ENCODE assay signal across 8 mouse cellular contexts in the genomic region with DNA sequence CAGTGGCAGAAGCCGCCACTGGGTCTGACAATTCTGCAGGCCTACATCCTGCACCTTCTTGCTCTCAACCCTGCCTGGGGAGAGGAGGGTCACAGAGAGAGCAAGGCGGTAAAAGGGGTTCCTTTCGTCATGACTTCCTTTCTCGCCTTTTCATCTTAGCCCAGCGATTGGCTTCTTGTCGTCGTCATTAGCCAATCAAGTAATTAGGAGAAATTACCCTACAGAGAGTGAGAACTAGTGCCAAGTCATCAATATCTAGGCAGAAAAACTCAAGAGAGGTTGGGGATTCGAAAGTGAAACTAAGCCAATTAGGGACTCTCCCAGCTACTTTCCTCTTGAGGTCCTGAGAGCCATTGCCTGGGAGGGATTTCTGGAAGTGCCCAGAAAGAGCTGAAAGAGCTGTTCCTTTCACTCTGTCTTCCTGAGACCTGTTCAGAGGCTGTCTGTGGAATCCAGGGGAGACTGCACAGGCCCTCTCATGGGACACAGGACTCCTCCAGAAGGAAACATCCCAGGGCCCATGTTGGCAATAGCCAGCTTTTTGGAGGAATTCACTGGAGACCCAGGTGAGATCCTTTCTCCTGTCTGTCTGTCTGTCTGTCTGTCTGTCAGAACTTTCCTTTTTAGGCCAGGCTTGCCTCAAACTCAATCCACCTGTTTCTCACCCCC. TPM values are rescaled to one million over a fixed set of nuclear protein-coding genes. Genes with fewer than 3 reads are reported as not detected.
DNase-seq lines count a peak whose midpoint lies in the region; ATAC-seq and TF ChIP-seq lines count a peak whose summit lies in the region.
"Not testable (repeated sequence)": the region's sequence is repeated elsewhere in the genome, so short reads cannot be mapped to it uniquely, and the experiment has no call there.

Gene Gm19684, plus strand, starts transcription at position 327 of the 669 bp plus-strand sequence.

- H3K4me1 ChIP-seq in heart, postnatal 0 days (ENCODE audit: control insufficient read depth, insufficient read depth); kidney, embryonic 14.5 days (ENCODE audit: control insufficient read depth, insufficient read depth, low read length); liver, embryonic 12.5 days; midbrain, embryonic 15.5 days; stomach, embryonic 14.5 days (ENCODE audit: control insufficient read depth, insufficient read depth, low read length): not testable (repeated sequence)

- not testable (repeated sequence) for TF ChIP-seq CTCF in heart, postnatal 0 days (IDR thresholded peaks at IDR 0.05; ENCODE audit: low read depth)

- peaks cover 19% of the 10 kb centered on the region for H3K27me3 ChIP-seq in heart, postnatal 0 days (ENCODE audit: control insufficient read depth, insufficient read depth, low read length)
- H3K27me3 ChIP-seq in kidney, embryonic 14.5 days (ENCODE audit: control insufficient read depth, insufficient read depth, low read length) = peaks cover 18% of the 10 kb centered on the region
- peaks cover 43% of the 10 kb centered on the region for H3K27me3 ChIP-seq in liver, embryonic 12.5 days (replicated peaks)
- peaks cover 25% of the 10 kb centered on the region for H3K27me3 ChIP-seq in midbrain, embryonic 15.5 days (replicated peaks)
- H3K27me3 ChIP-seq in stomach, embryonic 14.5 days (ENCODE audit: control insufficient read depth, insufficient read depth, low read length) = not testable (repeated sequence)

- H3K36me3 ChIP-seq in heart, postnatal 0 days (replicated peaks; ENCODE audit: control insufficient read depth, insufficient read depth, low read length); kidney, embryonic 14.5 days (ENCODE audit: control insufficient read depth, insufficient read depth, low read length); liver, embryonic 12.5 days; midbrain, embryonic 15.5 days (replicated peaks); stomach, embryonic 14.5 days (ENCODE audit: control insufficient read depth, insufficient read depth, low read length): not testable (repeated sequence)

- peak; percentile 95 for DNase-seq in CD4-positive, CD25-positive, alpha-beta regulatory T cell, adult 2 months (ENCODE audit: low read depth, low spot score)
- peak; percentile 42 to 58 for DNase-seq in adrenal gland, postnatal 36 days
- DNase-seq in fibroblast of lung, adult 2 months (ENCODE audit: low read depth) = peak; percentile 36
- peak; percentile 69 for DNase-seq in heart, postnatal 0 days (ENCODE audit: low spot score)

- WGBS in heart, postnatal 0 days = 5% methylated on average over 8 of the region's 8 CpGs
- 2% methylated on average over 8 of the region's 8 CpGs for WGBS in kidney, embryonic 14.5 days
- 4% methylated on average over 8 of the region's 8 CpGs for WGBS in liver, embryonic 12.5 days (ENCODE audit: insufficient replicate concordance)
- WGBS in midbrain, embryonic 15.5 days = 10% methylated on average over 8 of the region's 8 CpGs
- WGBS in stomach, embryonic 14.5 days = 5% methylated on average over 8 of the region's 8 CpGs

- not testable (repeated sequence) for TF ChIP-seq EP300 in heart, postnatal 0 days (IDR thresholded peaks at IDR 0.05; ENCODE audit: low read depth)

- not testable (repeated sequence) for H3K27ac ChIP-seq in heart, postnatal 0 days (ENCODE audit: low read depth); kidney, embryonic 14.5 days (ENCODE audit: low read depth, low read length); liver, embryonic 12.5 days; midbrain, embryonic 15.5 days; stomach, embryonic 14.5 days (ENCODE audit: low read length)

- peak; percentile 70 for ATAC-seq in heart, postnatal 0 days (ENCODE audit: insufficient read depth, low read depth)
- ATAC-seq in kidney, embryonic 14.5 days (ENCODE audit: low FRiP score, low TSS enrichment) = peak; percentile 66; the same call in 1 of the 2 replicates
- ATAC-seq in liver, embryonic 12.5 days; midbrain, embryonic 15.5 days (replicated peaks): not testable (repeated sequence)
- ATAC-seq in stomach, embryonic 14.5 days (ENCODE audit: insufficient number of reproducible peaks, insufficient read depth, low FRiP score, low read depth) = peak; percentile 66

- not testable (repeated sequence) for H3K9ac ChIP-seq in heart, postnatal 0 days (replicated peaks; ENCODE audit: low read depth, low read length); kidney, embryonic 14.5 days (ENCODE audit: low read depth, low read length); liver, embryonic 12.5 days; midbrain, embryonic 15.5 days; stomach, embryonic 14.5 days (replicated peaks; ENCODE audit: low read depth, low read length)

- peak within 1 kb of the TSS; percentile 49 for H3K4me2 ChIP-seq in heart, postnatal 0 days (ENCODE audit: low read depth, low read length)
- H3K4me2 ChIP-seq in kidney, embryonic 14.5 days (replicated peaks; ENCODE audit: low read depth, low read length) = 0 out of 2 replicates have a peak within 1 kb of the TSS, but pooled peaks have one; percentile 12
- peak within 1 kb of the TSS; percentile 26 for H3K4me2 ChIP-seq in liver, embryonic 12.5 days
- H3K4me2 ChIP-seq in midbrain, embryonic 15.5 days = peak within 1 kb of the TSS; percentile 22
- not testable (repeated sequence) for H3K4me2 ChIP-seq in stomach, embryonic 14.5 days (replicated peaks; ENCODE audit: low read depth, low read length)

- H3K4me3 ChIP-seq in heart, postnatal 0 days (ENCODE audit: low read depth, low read length) = peak within 1 kb of the TSS; percentile 38
- H3K4me3 ChIP-seq in kidney, embryonic 14.5 days (ENCODE audit: low read length); midbrain, embryonic 15.5 days; stomach, embryonic 14.5 days (ENCODE audit: low read depth, low read length): not testable (repeated sequence)
- H3K4me3 ChIP-seq in liver, embryonic 12.5 days = peak within 1 kb of the TSS; percentile 9; the same call in 1 of the 2 replicates

- H3K9me3 ChIP-seq in heart, postnatal 0 days (replicated peaks; ENCODE audit: control insufficient read depth, low read length); kidney, embryonic 14.5 days (ENCODE audit: control insufficient read depth, low read length); liver, embryonic 12.5 days (replicated peaks); midbrain, embryonic 15.5 days; stomach, embryonic 14.5 days (ENCODE audit: control insufficient read depth, low read depth, low read length): not testable (repeated sequence)

RNA-seq across cellular contexts. Expression of gene Gm19684, which starts in this region (rescaled TPM):
- under 1 TPM; 0.16 to 0.30 TPM for total RNA-seq in adrenal gland, postnatal 36 days (2021)
- 0.35 TPM in 1 of 2 replicates, not detected in the other for total RNA-seq in heart, postnatal 0 days (2014; rRNA removed; ENCODE audit: low replicate concordance)
- not detected in 2 replicates for polyA plus RNA-seq in heart, postnatal 0 days (2015; fragmentation: Nextera tagmentation; extraction: Ambion mirVana)
- not detected in 2 replicates for polyA plus RNA-seq in kidney, embryonic 14.5 days (2014; fragmentation: Nextera tagmentation; extraction: Ambion mirVana)
- polyA plus RNA-seq in liver, embryonic 12.5 days (2016; fragmentation: Nextera tagmentation; extraction: Ambion mirVana) = not detected in 2 replicates
- not detected in 2 replicates for polyA plus RNA-seq in midbrain, embryonic 15.5 days (2015; fragmentation: Nextera tagmentation; extraction: Ambion mirVana)
- not detected in 2 replicates for polyA plus RNA-seq in stomach, embryonic 14.5 days (2014; fragmentation: Nextera tagmentation; extraction: Ambion mirVana)

Comparison
In these comparisons a context has a peak if more than half of its experiments do, and no peak if none do; other contexts are left out.
1. Peak in DNase-seq in adrenal gland, postnatal 36 days; RNA of the gene not detected or under 1 TPM.
2. Peak in DNase-seq, ATAC-seq, H3K4me3 ChIP-seq and H3K4me2 ChIP-seq in heart, postnatal 0 days; RNA of the gene not detected or under 1 TPM.
3. Peak in ATAC-seq and H3K4me2 ChIP-seq in kidney, embryonic 14.5 days; RNA of the gene not detected or under 1 TPM.
4. Peak in ATAC-seq in stomach, embryonic 14.5 days; RNA of the gene not detected or under 1 TPM.
5. DNase-seq: peak in every context shown above with its lines; median percentile 95 in CD4-positive, CD25-positive, alpha-beta regulatory T cell, adult 2 months; 69 in heart, postnatal 0 days; 50 in adrenal gland, postnatal 36 days; 36 in fibroblast of lung, adult 2 months.